Comparison of ENCODE assay signal across 11 mouse cellular contexts in genomic region chr1:105362701-105363100, GRCm38 (mm10). TPM values are rescaled to one million over a fixed set of nuclear protein-coding genes. Genes with fewer than 3 reads are reported as not detected.
A peak's percentile ranks its signal among the peaks of the same experiment; 100 is the strongest.
DNase-seq lines count a peak whose midpoint lies in the region; TF ChIP-seq lines count a peak whose summit lies in the region.
"Had no signal": no experiment of that assay in that cellular context is flagged by ENCODE, and none has a peak within 500 bp of the region (broad histone marks: within the 10 kb centered on the region; RNA-seq: fewer than 3 reads in every experiment).

No protein-coding gene starts in this region.

- no peak overlapping the region for H3K4me3 ChIP-seq in cerebellum, adult 2 months (replicated peaks; ENCODE audit: insufficient read depth, low read depth, low read length)
- no peak overlapping the region for H3K4me3 ChIP-seq in lung, adult 2 months (replicated peaks; ENCODE audit: extremely low read depth, low read depth, low read length)
- no peak overlapping the region for H3K4me3 ChIP-seq in bone marrow, adult 2 months (replicated peaks; ENCODE audit: control insufficient read depth, low read depth, low read length)
- H3K4me3 ChIP-seq in limb, embryonic 10.5 days, result no peak overlapping the region
- H3K4me3 ChIP-seq: forebrain, embryonic 15.5 days; hindbrain, embryonic 12.5 days had no signal

- no peaks in the 10 kb centered on the region for H3K4me1 ChIP-seq in cerebellum, adult 2 months (ENCODE audit: control insufficient read depth, insufficient read depth, low read length)
- H3K4me1 ChIP-seq in lung, adult 2 months (ENCODE audit: control insufficient read depth, insufficient read depth, low read length), result no peaks in the 10 kb centered on the region
- H3K4me1 ChIP-seq in bone marrow, adult 2 months (ENCODE audit: control insufficient read depth, insufficient read depth, low read length), result no peaks in the 10 kb centered on the region
- 0 out of 2 replicates have a peak, but pooled peaks cover 3% of the 10 kb centered on the region for H3K4me1 ChIP-seq in limb, embryonic 10.5 days
- H3K4me1 ChIP-seq: forebrain, embryonic 15.5 days; hindbrain, embryonic 12.5 days had no signal

- no peaks in the 10 kb centered on the region for H3K36me3 ChIP-seq in limb, embryonic 10.5 days
- H3K36me3 ChIP-seq: forebrain, embryonic 15.5 days; hindbrain, embryonic 12.5 days had no signal

- H3K9me3 ChIP-seq in limb, embryonic 10.5 days (replicated peaks), result no peaks in the 10 kb centered on the region
- H3K9me3 ChIP-seq: forebrain, embryonic 15.5 days; hindbrain, embryonic 12.5 days had no signal

- no peak for TF ChIP-seq POLR2A in cerebellum, adult 2 months (IDR thresholded peaks at IDR 0.05; ENCODE audit: borderline replicate concordance, insufficient read depth, low read length)
- no peak for TF ChIP-seq POLR2A in lung, adult 2 months (IDR thresholded peaks at IDR 0.05; ENCODE audit: borderline replicate concordance, extremely low read depth, low read depth, low read length)
- no peak for TF ChIP-seq POLR2A in bone marrow, adult 2 months (IDR thresholded peaks at IDR 0.05; ENCODE audit: borderline replicate concordance, control insufficient read depth, low read depth, low read length)

- peak; percentile 41; the same call in 1 of the 2 replicates for TF ChIP-seq CTCF in cerebellum, adult 2 months (IDR thresholded peaks at IDR 0.05; ENCODE audit: borderline replicate concordance, insufficient read depth, low read depth, low read length)
- peak; percentile 74 for TF ChIP-seq CTCF in lung, adult 2 months (IDR thresholded peaks at IDR 0.05; ENCODE audit: insufficient read depth, low read length)
- TF ChIP-seq CTCF in bone marrow, adult 2 months (IDR thresholded peaks at IDR 0.05; ENCODE audit: control insufficient read depth, insufficient read depth, low read length), result peak; percentile 65

- H3K27ac ChIP-seq in cerebellum, adult 2 months (ENCODE audit: insufficient read depth, low read length), result no peak overlapping the region
- no peak overlapping the region for H3K27ac ChIP-seq in bone marrow, adult 2 months (ENCODE audit: control insufficient read depth, insufficient read depth, low read depth, low read length, poor library complexity)
- no peak overlapping the region for H3K27ac ChIP-seq in limb, embryonic 10.5 days
- H3K27ac ChIP-seq: forebrain, embryonic 15.5 days; hindbrain, embryonic 12.5 days had no signal

- no peak for DNase-seq in cerebellum, adult 2 months
- DNase-seq in cerebellum, postnatal 14 days, result no peak
- DNase-seq in lung, adult 2 months, result no peak
- DNase-seq in lung, adult 18-20 months, result no peak
- DNase-seq in mesoderm, embryonic 11.5 days (ENCODE audit: low read depth, low spot score), result peak; percentile 4
- no peak for DNase-seq in urinary bladder, postnatal 14 days (ENCODE audit: low spot score)
- DNase-seq in limb, embryonic 10.5 days (ENCODE audit: low spot score), result no peak
- DNase-seq: layer of hippocampus, postnatal 36 days had no signal

- H3K27me3 ChIP-seq in cerebellum, adult 2 months (ENCODE audit: control insufficient read depth, insufficient read depth, low read length), result no peaks in the 10 kb centered on the region
- H3K27me3 ChIP-seq in limb, embryonic 10.5 days (ENCODE audit: low read depth, poor library complexity, severe bottlenecking), result peaks cover 22% of the 10 kb centered on the region; the same call in 1 of the 2 replicates
- H3K27me3 ChIP-seq: forebrain, embryonic 15.5 days; hindbrain, embryonic 12.5 days had no signal

RNA-seq across cellular contexts. Expression of gene Rnf152, which starts 6.2 kb away (rescaled TPM):
- polyA plus RNA-seq in cerebellum, adult 2 months (2012; rRNA removed), result 19.2 and 21.9 TPM in 2 replicates
- 0.25 and 0.50 TPM in 2 replicates for polyA plus RNA-seq in lung, adult 2 months (2012; rRNA removed)
- polyA plus RNA-seq in bone marrow, adult 2 months (2011; ENCODE audit: insufficient read depth, insufficient read length, low replicate concordance, missing spikeins), result 0.20 TPM in 1 of 2 replicates, not detected in the other
- 0.11 and 0.16 TPM in 2 replicates for polyA plus RNA-seq in limb, embryonic 10.5 days (2016; fragmentation: Nextera tagmentation; extraction: Ambion mirVana)

Comparison
In these comparisons a context has a peak if more than half of its experiments do, and no peak if none do; other contexts are left out.
1. RNA of gene Rnf152, which starts 6.2 kb away (polyA plus RNA-seq): 19.2 to 21.9 TPM in cerebellum, adult 2 months; 0.25 to 0.50 TPM in lung, adult 2 months, 0.11 to 0.16 TPM in limb, embryonic 10.5 days and 0.20 TPM in bone marrow, adult 2 months; every median in the first group is over 10 times any median in the second.
2. Peak in every context shown above with its lines, with median percentiles within 50 percentile points of each other: CTCF ChIP-seq.